Mouse (Mus musculus) liver, embryonic 14.5 days (tissue): ENCODE results near the gene Fes.

ENCODE experiments used
- CTCF ChIP-seq: IDR thresholded peaks from 2 replicates; pipeline ENCODE4 v1.5.1; 2016; ENCODE audit warnings: antibody characterized with exemption, low read depth, control low read depth
- EP300 ChIP-seq: IDR thresholded peaks from 2 replicates; pipeline ENCODE4 v1.6.1; 2016; ENCODE audit warnings: antibody characterized with exemption, low read depth

DNA sequence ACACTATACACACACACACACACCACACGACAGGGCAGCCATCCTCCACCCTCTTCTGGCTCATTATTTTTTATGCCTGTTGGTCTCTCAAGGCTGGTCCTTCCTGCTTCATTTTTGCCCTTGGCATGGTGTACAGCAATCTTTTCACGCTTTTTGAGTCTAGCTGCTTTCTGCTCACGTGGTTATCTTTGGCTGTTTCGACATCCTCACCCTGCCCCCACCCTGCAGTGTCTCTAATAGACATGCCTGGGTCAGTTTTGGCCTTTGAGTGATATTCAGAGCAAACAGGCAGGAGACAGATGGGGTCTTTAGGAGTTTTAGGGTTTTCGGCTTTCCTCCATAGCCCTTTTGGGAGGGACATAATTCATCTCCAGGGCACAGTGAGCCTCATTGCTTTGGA is 40.9 kb downstream of the Fes start:
- TF ChIP-seq CTCF (no peak), EP300 (no peak)
